Mouse (Mus musculus): ENCODE measurements at regions not wholly inside any gene's neighbourhood (a gene's known extent, or its start where the extent isn't known, plus 50 kb on each side); places are given as distances from the start of the nearest gene placed in this dataset.

- in situ Hi-C loops (cut with MboI) = no loop called here
Observed at GRCm38 (mm10) chr4:131373172-131373571, 429.0 kb downstream of the Matn1 start.

- in situ Hi-C loops (cut with MboI) = no loop called here
Observed at GRCm38 (mm10) chr4:131374527-131375290, 430.5 kb downstream of the Matn1 start.

DNA sequence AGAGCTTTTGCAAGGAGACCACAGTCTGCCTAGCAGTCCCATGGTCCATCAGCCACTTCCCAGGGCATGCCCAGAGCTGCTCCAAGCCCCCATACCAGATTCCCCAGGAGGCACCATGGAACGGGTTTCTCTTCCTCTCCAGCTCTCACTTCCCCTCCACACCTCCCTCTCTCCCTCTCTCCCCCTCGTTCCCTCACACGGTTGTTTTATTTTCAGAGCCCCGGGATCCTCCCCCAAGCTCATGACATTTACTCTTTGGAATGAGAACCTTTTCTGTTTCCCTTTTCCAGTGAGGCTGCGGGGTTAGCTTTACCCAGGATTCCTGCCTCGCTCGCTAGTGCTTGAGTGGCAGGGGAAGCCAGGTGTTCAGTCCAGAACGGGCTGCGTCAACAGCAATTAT is 436.9 kb downstream of the Matn1 start:
- in situ Hi-C loops (cut with MboI) = no loop called here

GRCm38 (mm10) chr4:131381529-131381928 is 437.3 kb downstream of the Matn1 start:
- in situ Hi-C loops (cut with MboI) = no loop called here

DNA sequence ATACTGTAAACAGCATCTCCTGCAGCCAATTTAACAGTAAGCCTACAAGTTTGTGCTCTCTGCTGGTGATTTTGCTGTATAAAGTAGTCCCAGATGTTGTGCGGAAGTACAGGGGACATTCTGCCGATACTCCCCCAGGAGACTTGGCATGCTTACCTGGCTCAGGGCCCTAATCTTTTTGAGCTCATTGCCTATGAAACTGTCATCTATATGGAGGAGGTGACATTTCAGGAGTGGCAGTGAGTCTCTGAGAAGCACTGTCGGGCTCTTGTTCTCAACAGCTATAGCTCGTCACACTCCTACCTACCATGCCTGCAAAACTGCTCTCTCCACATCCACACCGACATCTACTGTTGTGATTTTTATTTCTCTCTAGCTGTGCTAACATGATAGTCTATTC is 439.7 kb downstream of the Matn1 start:
- in situ Hi-C loops (cut with MboI) = no loop called here

DNA sequence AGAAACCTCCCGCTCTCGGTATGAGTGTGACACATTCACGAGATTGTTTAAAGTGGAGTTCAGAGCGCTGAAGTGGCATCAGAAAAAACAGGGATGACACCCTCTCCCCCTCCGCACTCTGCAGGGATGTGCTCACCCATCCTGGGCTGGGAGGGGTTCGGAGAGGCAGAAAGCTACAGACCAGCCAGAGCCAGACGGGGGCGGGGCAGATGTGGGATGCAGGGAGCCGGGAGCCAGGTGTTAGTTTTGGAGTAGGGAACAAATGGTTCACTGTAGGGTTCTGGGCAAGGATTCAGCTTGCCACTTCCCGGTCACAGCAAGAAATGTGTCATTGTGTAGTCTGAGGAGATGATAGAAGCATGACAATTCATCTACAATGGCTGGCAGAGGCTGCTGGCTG is 442.8 kb downstream of the Matn1 start:
- in situ Hi-C loops (cut with MboI) = no loop called here

- in situ Hi-C loops (cut with MboI) = no loop called here
Observed at GRCm38 (mm10) chr4:131391119-131391923, 446.8 kb downstream of the Ptpru start.

- in situ Hi-C loops (cut with MboI) = no loop called here
Observed at GRCm38 (mm10) chr4:131391924-131392297, 446.2 kb downstream of the Ptpru start.

- in situ Hi-C loops (cut with MboI) = no loop called here
Observed at GRCm38 (mm10) chr4:131392478-131392877, 445.6 kb downstream of the Ptpru start.

- in situ Hi-C loops (cut with MboI) = no loop called here
Observed at GRCm38 (mm10) chr4:131396226-131396840, 441.8 kb downstream of the Ptpru start.

GRCm38 (mm10) chr4:131397161-131397560 is 440.9 kb downstream of the Ptpru start:
- in situ Hi-C loops (cut with MboI) = no loop called here

- in situ Hi-C loops (cut with MboI) = no loop called here
Observed at GRCm38 (mm10) chr4:131400756-131401155, 437.3 kb downstream of the Ptpru start.

GRCm38 (mm10) chr4:131401255-131401654 is 436.8 kb downstream of the Ptpru start:
- in situ Hi-C loops (cut with MboI) = no loop called here

DNA sequence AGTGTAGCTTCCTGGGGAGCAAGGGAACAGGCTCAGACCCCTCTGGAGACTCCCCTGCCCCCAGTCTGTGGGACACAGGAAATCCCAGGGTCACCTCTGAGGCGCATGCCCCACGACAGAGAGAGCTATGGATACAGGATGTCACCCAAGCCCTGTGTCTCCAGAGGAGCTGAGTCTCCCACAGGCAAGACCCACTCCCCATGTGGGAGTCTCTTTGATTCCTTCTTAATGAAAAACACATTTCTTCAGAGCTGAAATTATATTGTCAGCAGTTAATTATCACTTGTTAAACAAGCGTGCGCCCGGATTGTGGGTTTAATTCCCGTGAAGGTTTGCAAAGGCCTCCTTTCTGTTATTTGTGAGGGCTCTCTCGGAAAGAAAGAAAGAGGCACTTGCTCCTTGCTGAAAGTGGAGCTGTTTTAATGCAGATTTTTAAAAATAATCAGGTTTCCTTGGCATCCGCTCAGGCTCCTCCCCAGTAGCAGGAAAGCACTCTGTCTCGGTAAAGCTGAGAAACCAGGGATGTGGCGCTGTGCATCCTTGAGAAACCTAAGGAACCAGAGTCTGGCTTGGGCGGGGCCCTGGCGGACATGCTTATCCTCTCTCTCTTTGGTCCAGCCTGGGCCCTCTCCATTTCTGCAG is 432.6 kb downstream of the Ptpru start:
- in situ Hi-C loops (cut with MboI) = no loop called here

DNA sequence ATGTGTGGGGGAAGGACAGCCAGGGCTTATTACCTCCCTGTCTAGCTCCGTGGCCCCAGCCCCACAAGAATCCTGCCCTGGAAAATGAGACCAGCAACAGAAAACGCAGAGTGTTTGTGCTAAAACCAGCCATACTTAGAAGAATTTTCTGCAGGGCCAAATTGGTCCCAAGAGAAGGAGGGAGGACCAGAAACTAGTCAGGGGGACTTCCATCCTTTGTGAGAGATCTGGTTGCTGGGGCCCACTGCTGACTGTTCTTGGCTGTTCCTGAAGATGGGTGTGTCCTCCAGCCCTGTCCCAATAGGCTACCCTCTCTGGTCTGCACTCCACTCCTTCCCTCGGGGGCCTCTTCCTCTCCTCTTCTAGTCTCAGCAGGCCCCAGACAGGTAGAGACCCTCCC is 430.6 kb downstream of the Ptpru start:
- in situ Hi-C loops (cut with MboI) = no loop called here

- in situ Hi-C loops (cut with MboI) = no loop called here
Observed at GRCm38 (mm10) chr4:131408644-131409043, 429.4 kb downstream of the Ptpru start.

DNA sequence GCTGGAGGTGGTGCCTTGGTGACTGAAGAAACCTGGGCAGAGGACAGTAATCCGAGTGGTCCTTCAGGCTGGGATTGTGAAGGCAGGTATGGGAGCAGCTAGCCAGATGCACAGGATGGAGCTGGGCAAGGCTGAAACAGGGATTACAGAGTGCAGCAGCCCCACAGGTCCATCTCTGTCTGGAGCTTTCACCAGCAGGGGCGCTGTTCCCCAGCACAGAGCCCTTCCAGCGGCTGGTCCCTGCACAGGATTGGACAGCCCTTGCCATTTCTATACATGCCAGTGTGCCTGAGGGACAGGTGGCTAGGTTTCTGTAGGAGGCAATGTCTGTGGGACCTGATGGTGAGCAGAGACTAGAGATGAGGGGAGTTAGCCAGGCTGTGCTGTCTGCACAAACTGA is 428.3 kb downstream of the Ptpru start:
- in situ Hi-C loops (cut with MboI) = no loop called here

- in situ Hi-C loops (cut with MboI) = no loop called here
Observed at GRCm38 (mm10) chr4:131411936-131412335, 426.2 kb downstream of the Ptpru start.

- in situ Hi-C loops (cut with MboI) = no loop called here
Observed at GRCm38 (mm10) chr4:131413380-131413779, 424.7 kb downstream of the Ptpru start.

- in situ Hi-C loops (cut with MboI) = no loop called here
Observed at GRCm38 (mm10) chr4:131415453-131415852, 422.6 kb downstream of the Ptpru start.

DNA sequence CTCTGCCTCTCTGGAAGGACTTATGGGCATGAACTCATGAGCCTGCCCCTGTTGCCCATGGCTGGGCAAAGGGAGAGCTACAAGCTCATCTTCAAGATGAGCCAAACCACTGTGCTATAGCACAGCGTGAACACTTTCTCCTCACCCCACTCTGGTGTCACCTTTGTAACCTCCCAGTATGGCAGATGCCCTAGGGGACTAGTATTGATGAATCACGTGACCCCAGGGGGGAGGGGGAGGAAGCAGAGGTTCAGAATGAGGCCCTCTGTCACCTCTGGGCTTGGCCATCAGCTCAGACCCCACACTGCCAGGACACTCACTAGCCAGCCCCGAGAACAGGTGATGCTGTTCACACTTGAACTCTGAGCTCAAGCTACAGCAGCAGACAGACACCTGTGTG is 421.9 kb downstream of the Ptpru start:
- in situ Hi-C loops (cut with MboI) = no loop called here

GRCm38 (mm10) chr4:131417159-131417748 is 420.8 kb downstream of the Ptpru start:
- in situ Hi-C loops (cut with MboI) = no loop called here
